In genomic region chr14:79076560-79077300, GRCm38 (mm10) we compare ENCODE assay signal across 14 mouse cellular contexts.
DNase-seq lines count a peak whose midpoint lies in the region; ATAC-seq and TF ChIP-seq lines count a peak whose summit lies in the region.
"Had no signal": no experiment of that assay in that cellular context is flagged by ENCODE, and none has a peak within 500 bp of the region (broad histone marks: within the 10 kb centered on the region; RNA-seq: fewer than 3 reads in every experiment).

No protein-coding gene starts in this region.

- WGBS in limb, embryonic 11.5 days: 57% methylated on average over 9 of the region's 9 CpGs
- WGBS in limb, embryonic 10.5 days: 80% methylated on average over 9 of the region's 9 CpGs
- 40% methylated on average over 9 of the region's 9 CpGs for WGBS in stomach, postnatal 0 days

- 0 out of 2 replicates have a peak, but pooled peaks cover 4% of the 10 kb centered on the region for H3K4me1 ChIP-seq in limb, embryonic 11.5 days (ENCODE audit: control insufficient read depth, insufficient read depth, low read length)
- H3K4me1 ChIP-seq in limb, embryonic 10.5 days: peaks cover 17% of the 10 kb centered on the region
- no peaks in the 10 kb centered on the region for H3K4me1 ChIP-seq in stomach, postnatal 0 days (replicated peaks; ENCODE audit: control insufficient read depth, insufficient read depth)
- H3K4me1 ChIP-seq: liver, embryonic 12.5 days had no signal

- H3K36me3 ChIP-seq in limb, embryonic 11.5 days (ENCODE audit: control insufficient read depth, insufficient read depth, low read length): no peaks in the 10 kb centered on the region
- H3K36me3 ChIP-seq in limb, embryonic 10.5 days: no peaks in the 10 kb centered on the region
- H3K36me3 ChIP-seq in stomach, postnatal 0 days (ENCODE audit: control insufficient read depth, insufficient read depth, low read length): no peaks in the 10 kb centered on the region
- H3K36me3 ChIP-seq: liver, embryonic 12.5 days had no signal

- ATAC-seq in limb, embryonic 11.5 days (ENCODE audit: insufficient number of reproducible peaks, low FRiP score, low TSS enrichment, low read depth): 0 out of 2 replicates have a peak, but pooled peaks have one; percentile 44
- peak; percentile 32; the same call in 1 of the 2 replicates for ATAC-seq in stomach, postnatal 0 days (ENCODE audit: low FRiP score, low TSS enrichment)
- ATAC-seq: forebrain, embryonic 16.5 days; intestine, postnatal 0 days; liver, embryonic 12.5 days; Patski had no signal

- TF ChIP-seq EP300 in stomach, postnatal 0 days (optimal IDR thresholded peaks at IDR 0.05): peak; percentile 70

- H3K4me2 ChIP-seq in limb, embryonic 11.5 days (ENCODE audit: low read depth, severe bottlenecking): no peak overlapping the region
- no peak overlapping the region for H3K4me2 ChIP-seq in stomach, postnatal 0 days (replicated peaks; ENCODE audit: low read depth)
- H3K4me2 ChIP-seq: liver, embryonic 12.5 days had no signal

- H3K27me3 ChIP-seq in limb, embryonic 11.5 days (ENCODE audit: control insufficient read depth, insufficient read depth, low read length): no peaks in the 10 kb centered on the region
- H3K27me3 ChIP-seq in limb, embryonic 10.5 days (ENCODE audit: low read depth, poor library complexity, severe bottlenecking): no peaks in the 10 kb centered on the region
- H3K27me3 ChIP-seq in stomach, postnatal 0 days (ENCODE audit: control insufficient read depth, insufficient read depth, low read length): no peaks in the 10 kb centered on the region
- H3K27me3 ChIP-seq: liver, embryonic 12.5 days; Patski had no signal

- intact Hi-C loops in gastrocnemius, adult 2 months (cut with DNase I): no loop called here

- no peak for TF ChIP-seq CTCF in gastrocnemius, adult 2 months (IDR thresholded peaks at IDR 0.05)
- TF ChIP-seq CTCF in stomach, postnatal 0 days (IDR thresholded peaks at IDR 0.05; ENCODE audit: low read depth): no peak

- 0 out of 2 replicates have a peak overlapping the region, but pooled peaks have one; percentile 8 for H3K27ac ChIP-seq in limb, embryonic 11.5 days (replicated peaks; ENCODE audit: low read depth, low read length)
- H3K27ac ChIP-seq in limb, embryonic 10.5 days: no peak overlapping the region
- peak overlapping the region; percentile 85 for H3K27ac ChIP-seq in gastrocnemius, adult 2 months
- no peak overlapping the region for H3K27ac ChIP-seq in stomach, postnatal 0 days (replicated peaks)
- H3K27ac ChIP-seq: liver, embryonic 12.5 days had no signal

- no peaks in the 10 kb centered on the region for H3K9me3 ChIP-seq in limb, embryonic 11.5 days (ENCODE audit: control insufficient read depth, low read length)
- H3K9me3 ChIP-seq in limb, embryonic 10.5 days (replicated peaks): no peaks in the 10 kb centered on the region
- no peaks in the 10 kb centered on the region for H3K9me3 ChIP-seq in stomach, postnatal 0 days (ENCODE audit: control insufficient read depth, low read length)
- H3K9me3 ChIP-seq: liver, embryonic 12.5 days had no signal

- H3K4me3 ChIP-seq in limb, embryonic 11.5 days (ENCODE audit: low read depth, low read length): no peak overlapping the region
- no peak overlapping the region for H3K4me3 ChIP-seq in limb, embryonic 10.5 days
- H3K4me3 ChIP-seq in gastrocnemius, adult 2 months: no peak overlapping the region
- no peak overlapping the region for H3K4me3 ChIP-seq in stomach, postnatal 0 days (ENCODE audit: low read depth, low read length)
- H3K4me3 ChIP-seq: liver, embryonic 12.5 days had no signal

- DNase-seq in limb, embryonic 11.5 days (ENCODE audit: low spot score): no peak
- no peak for DNase-seq in limb, embryonic 10.5 days (ENCODE audit: low spot score)
- peak; percentile 46 for DNase-seq in gastrocnemius, adult 2 months
- peak; percentile 40 for DNase-seq in kidney, postnatal 10 days
- no peak for DNase-seq in stomach, postnatal 0 days (ENCODE audit: low spot score)
- DNase-seq in cerebellum, adult 11-12 months: no peak
- no peak for DNase-seq in layer of hippocampus, adult 11-12 months (ENCODE audit: low spot score)
- DNase-seq: cerebellum, adult 11 months; retina, postnatal 1 day; thymus, postnatal 36 days had no signal

- H3K9ac ChIP-seq in limb, embryonic 11.5 days (ENCODE audit: low read length): no peak overlapping the region
- no peak overlapping the region for H3K9ac ChIP-seq in stomach, postnatal 0 days (ENCODE audit: low read length)
- H3K9ac ChIP-seq: liver, embryonic 12.5 days had no signal

Comparison
In these comparisons a context has a peak if more than half of its experiments do, and no peak if none do; other contexts are left out.
1. H3K27ac ChIP-seq: peak in limb, embryonic 11.5 days (single experiment) and gastrocnemius, adult 2 months (single experiment); none in limb, embryonic 10.5 days (single experiment) and stomach, postnatal 0 days (single experiment).
2. DNase-seq: peak in gastrocnemius, adult 2 months (single experiment) and kidney, postnatal 10 days (single experiment); none in limb, embryonic 11.5 days (single experiment), limb, embryonic 10.5 days (single experiment), stomach, postnatal 0 days (single experiment), cerebellum, adult 11-12 months (single experiment) and layer of hippocampus, adult 11-12 months (single experiment).